Mouse (Mus musculus): ENCODE data around the gene Cdh22.

DNA sequence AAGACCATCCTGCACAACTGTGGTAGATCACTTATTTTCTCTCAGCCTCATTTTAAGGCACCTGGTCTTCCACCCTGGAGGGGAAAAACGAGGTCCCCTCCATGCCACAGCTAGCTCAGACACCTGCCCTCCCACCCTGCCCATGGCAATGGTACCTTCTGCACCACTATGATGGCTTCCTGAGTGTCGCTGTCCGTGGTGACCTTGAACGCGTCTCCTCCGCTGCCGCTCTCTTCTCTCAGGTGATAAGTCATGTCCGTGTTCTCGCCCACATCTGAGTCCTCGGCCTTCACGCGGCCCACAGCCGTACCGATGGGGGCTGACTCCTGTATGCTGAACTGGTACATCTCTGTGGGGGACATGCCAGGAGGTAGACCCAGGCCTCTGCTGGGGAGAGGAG lies 91.2 kb downstream of the Cdh22 start:
- TF ChIP-seq CTCF (IDR thresholded peaks at IDR 0.05; ENCODE audit: extremely low read depth, insufficient read depth, insufficient read length, insufficient replicate concordance) (no peak), POLR2A (IDR thresholded peaks at IDR 0.05; ENCODE audit: low read depth, low read length) (no peak)
